Mouse (Mus musculus): ENCODE data around the gene Klf15.
A peak's percentile ranks its signal among the peaks of the same experiment; 100 is the strongest.

The Klf15 gene

DNA sequence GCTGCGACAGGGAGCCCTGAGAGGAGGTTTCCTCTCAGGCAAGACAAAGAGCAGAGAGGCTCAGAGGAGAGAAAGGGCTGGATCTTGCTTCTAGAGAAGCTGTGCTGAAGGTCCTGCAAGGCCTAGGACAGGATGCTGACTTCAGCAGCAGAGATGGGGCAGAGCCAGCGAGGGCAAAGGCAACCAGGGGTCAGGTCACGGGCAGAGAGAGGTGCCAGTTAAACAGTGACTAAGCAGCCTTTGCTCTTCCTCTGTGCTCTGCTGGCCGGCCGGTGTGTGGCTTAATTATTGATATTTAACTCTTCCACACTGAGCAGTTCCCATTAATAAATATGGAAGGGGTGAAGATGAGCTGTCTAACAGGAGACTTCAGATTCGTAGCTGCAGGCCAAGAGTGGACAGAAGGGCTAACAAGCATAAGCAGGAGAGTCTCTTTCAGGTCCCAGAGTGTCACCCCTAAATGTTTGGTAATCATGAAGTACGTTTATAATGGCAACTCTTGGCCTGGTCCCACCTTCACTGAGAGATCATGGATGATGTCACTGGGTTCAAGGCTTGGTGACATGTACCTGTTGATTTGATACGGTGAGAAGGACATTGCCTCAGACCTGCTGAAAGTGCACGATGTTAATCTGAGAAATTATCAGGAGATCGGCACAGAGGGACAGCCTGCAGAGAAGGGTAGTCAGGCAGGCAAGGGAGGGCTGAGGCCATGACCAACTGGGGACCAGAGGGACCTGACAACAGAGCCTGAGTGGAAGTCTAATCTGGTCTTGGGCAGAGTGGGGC, 29.8 kb downstream of the Klf15 start:
- peak in 1 of 2 experiments; percentile 11 for DNase-seq (ENCODE audit: low spot score in 2 of 2)

GRCm38 (mm10) chr6:90494155-90494554, 31.8 kb downstream of the Klf15 start:
- DNase-seq (ENCODE audit: low spot score in 2 of 2): no peak

DNA sequence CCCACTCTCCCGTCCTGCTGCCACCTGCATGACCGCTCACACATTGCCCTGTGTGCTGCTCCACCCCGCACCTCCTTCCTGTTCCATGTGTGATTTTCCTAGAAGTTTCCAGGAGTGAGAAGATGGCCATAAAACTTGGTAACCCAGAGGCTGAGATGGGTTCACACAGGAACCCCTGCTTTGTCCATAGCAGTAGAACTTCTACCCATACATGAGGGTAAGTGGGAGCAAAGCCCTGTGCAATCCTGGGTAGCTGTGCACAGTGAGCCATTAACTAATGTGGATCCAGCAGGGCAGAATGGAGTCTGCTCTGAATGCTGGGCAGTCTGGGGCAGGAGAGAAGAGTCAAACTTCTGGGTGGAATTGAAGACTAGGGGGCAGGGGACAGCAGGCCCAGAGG, 32.2 kb downstream of the Klf15 start:
- no peak for DNase-seq (ENCODE audit: low spot score in 2 of 2)

- no peak for DNase-seq (ENCODE audit: low spot score in 2 of 2)
Observed at GRCm38 (mm10) chr6:90495282-90495912, 33.0 kb downstream of the Klf15 start.

DNA sequence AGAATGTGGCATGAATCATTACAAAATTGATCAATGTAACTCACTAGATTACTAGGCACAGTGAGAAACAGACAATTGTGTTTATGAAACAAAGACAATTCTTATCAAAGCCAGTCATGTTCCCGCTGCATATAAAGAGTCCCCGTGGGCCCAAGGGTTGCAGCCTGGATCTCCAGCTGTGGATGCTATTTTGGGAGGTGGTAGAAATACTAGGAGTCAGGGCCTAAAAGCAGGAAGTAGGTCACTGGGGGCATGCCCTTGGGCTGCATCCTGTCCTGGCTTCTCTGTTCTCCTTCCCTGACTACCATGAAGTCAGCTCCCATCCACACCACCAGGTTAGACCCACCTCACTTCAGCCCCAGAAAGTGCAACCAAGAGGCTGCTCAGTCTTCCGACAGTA, 33.8 kb downstream of the Klf15 start:
- DNase-seq (ENCODE audit: low spot score in 2 of 2): no peak

GRCm38 (mm10) chr6:90499509-90499908, 37.1 kb downstream of the Klf15 start:
- DNase-seq (ENCODE audit: low spot score in 2 of 2): no peak

- no peak for DNase-seq (ENCODE audit: low spot score in 2 of 2)
Observed at GRCm38 (mm10) chr6:90501222-90501940, 39.0 kb downstream of the Klf15 start.

- no peak for DNase-seq (ENCODE audit: low spot score in 2 of 2)
Observed at GRCm38 (mm10) chr6:90505906-90506305, 43.5 kb downstream of the Klf15 start.

GRCm38 (mm10) chr6:90506673-90507311, 44.4 kb downstream of the Klf15 start:
- no peak for DNase-seq (ENCODE audit: low spot score in 2 of 2)

- DNase-seq (ENCODE audit: low spot score in 2 of 2): no peak
Observed at GRCm38 (mm10) chr6:90507443-90507842, 45.1 kb downstream of the Klf15 start.

GRCm38 (mm10) chr6:90508197-90508624, 45.8 kb downstream of the Klf15 start:
- DNase-seq (ENCODE audit: low spot score in 2 of 2): no peak

DNA sequence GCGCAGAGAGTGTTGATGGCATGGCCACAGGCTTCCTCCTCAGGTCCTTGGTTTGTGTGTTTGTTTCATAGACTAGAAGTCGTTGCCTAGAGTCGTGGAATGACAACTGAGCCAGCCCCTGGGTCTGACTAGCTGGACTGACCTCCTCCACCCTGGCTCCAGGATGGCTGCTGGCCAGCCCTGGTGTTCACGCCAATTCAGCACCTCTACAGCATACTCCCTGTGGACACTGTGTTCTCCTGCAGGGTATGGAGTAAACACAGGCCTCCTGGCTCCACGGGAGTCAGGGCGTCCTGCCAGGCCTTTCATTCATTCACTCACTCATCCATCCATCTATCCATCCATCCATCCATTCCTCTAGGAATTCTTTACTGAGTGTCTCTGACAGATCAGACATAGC, 46.7 kb downstream of the Klf15 start:
- DNase-seq (ENCODE audit: low spot score in 2 of 2): no peak

GRCm38 (mm10) chr6:90512416-90512815, 50.0 kb downstream of the Klf15 start:
- DNase-seq (ENCODE audit: low spot score in 2 of 2): no peak

GRCm38 (mm10) chr6:90513074-90513856, 50.9 kb downstream of the Klf15 start:
- no peak for DNase-seq (ENCODE audit: low spot score in 2 of 2)

GRCm38 (mm10) chr6:90514369-90514768, 52.0 kb downstream of the Klf15 start:
- no peak for DNase-seq (ENCODE audit: low spot score in 2 of 2)

DNA sequence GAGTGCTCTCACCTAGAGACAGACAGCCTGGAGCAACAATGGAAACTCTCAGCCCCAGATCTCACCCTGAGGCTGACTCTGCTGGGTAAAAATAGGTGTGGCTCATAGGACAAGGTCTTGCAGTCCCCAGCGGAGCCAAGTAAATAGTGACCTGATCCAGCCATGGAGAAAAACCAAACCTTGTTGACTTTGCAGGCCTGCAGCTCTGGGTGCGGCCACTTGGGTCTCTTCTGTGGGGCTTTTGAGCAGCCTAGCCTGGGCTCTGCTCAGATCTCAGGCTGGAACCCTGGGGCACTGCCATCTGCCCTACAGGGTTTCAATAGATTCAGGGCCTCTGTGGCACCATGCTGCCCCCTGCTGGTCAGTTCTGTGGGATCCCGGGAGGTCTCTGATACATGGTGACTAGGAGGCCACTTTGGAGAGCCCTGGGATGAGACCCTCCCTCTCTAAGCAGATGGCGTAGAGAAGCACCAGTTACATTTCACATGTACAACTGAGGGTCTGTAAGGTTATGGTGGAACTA, 52.6 kb downstream of the Klf15 start:
- peak; percentile 12 to 31 for DNase-seq (ENCODE audit: low spot score in 2 of 2)

DNA sequence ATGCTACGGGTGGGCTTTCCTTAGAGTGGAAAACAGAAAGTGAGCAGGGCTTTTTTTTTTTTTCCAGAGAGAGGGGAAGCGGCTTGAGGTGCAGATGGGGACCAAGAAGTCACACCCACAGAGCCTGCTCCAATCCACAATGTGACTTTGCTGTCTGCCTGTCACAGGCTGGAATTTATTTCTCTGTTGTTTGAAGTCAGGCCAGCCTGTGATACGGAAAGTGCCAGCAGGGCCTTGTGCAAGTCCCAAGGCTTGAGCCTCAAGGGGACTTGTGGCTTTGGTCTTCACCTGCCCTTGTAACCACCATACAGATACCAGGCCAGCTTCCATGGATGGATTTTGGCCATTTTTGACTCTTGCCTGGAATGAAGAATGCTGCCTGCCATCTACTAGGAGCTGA, 56.5 kb downstream of the Klf15 start:
- DNase-seq (ENCODE audit: low spot score in 2 of 2): no peak

GRCm38 (mm10) chr6:90519375-90519774, 57.0 kb downstream of the Klf15 start:
- DNase-seq (ENCODE audit: low spot score in 2 of 2): no peak

Data from spleen, postnatal 36 days (tissue).